Mouse (Mus musculus): ENCODE data around the gene Phlda3.

Phlda3 gene

DNA sequence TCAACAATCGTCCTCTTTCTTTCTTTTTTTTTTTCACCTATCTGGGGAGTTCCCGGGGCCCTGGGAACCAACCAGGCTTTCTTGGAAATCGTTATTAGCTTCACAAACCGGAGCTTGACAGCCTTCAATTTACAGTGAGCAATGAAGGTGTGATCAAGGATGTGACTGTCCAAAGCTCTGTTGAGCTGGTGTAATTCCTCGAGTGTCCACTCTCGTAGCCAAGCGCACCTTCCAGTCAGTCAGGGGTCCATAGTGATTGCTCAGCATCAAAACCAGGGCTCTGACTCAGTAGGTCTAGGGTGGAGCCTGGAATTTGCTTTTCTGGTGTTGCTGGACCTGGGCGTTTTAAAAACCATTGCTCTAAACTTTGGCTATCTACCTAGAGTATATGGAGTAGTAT, 5.7 kb upstream of the Phlda3 start:
- DNase-seq: no peak

DNA sequence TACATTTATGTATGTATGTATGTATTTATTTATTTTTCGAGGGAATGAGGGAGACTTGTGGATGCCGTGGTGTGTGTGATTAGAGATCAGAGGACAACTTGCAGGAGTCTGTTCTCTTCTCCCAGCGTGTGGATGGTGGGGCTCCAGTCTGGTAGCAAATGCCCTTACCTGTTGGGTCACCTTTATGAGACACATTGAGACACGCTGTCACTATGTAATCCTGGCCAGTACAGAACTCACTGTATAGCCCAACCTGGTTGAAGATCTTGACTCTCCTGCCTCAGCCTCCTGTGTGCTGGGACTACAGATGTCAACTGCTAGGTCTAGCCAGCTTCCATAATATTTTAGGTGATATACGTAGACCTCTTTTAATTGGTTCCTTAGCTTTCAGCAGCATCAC, 4.2 kb upstream of the Phlda3 start:
- DNase-seq: no peak

DNA sequence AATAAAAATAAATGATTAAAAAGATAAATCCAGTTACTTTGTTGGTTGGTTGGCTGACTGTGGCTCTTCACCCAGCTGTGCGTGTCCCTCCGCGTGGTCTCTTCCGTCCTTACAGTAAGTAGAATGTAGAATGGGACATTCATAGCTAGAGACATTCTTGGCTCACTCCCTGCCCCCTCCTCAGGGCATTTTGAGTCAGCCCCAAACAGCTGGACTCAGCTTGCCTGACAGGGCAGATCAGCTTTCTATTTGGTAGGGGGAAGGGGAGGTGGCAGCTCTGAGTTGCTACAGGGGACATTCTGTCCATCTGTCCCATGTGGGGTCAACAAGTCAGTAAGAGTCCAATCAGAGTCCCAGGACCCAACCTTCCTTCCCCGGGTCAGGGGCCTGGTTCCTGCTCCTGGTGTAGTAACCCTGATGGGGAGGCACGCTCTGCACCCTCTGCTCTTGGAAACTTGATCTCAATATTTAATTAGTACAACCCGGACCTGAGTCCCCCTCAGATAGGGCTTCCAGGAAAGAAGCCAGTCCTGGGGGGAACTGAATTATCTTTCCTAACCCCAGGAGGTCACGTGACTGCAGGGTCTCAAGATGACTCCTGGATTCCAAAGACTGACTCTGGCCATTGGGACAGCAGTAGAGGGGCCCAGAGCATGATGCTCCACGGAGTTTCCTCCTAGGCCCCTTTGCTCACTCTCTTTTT, 2.3 kb upstream of the Phlda3 start:
- DNase-seq: no peak

DNA sequence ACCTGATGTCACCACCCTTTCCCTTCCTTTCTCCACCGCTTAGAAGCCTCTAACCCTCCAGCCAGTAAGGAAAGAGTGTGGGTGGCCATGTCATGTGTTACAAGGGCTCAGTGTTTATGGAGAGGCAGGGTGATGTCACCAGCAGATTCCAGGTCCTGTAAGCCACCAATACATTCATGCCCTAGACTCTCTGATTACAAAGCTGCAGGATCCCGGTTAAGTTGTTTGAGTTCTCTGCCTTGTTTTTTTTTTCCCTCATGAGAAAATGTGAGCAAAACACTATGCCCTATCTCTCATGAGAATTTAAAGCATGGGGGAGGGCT, 1.8 kb upstream of the Phlda3 start:
- DNase-seq: no peak

DNA sequence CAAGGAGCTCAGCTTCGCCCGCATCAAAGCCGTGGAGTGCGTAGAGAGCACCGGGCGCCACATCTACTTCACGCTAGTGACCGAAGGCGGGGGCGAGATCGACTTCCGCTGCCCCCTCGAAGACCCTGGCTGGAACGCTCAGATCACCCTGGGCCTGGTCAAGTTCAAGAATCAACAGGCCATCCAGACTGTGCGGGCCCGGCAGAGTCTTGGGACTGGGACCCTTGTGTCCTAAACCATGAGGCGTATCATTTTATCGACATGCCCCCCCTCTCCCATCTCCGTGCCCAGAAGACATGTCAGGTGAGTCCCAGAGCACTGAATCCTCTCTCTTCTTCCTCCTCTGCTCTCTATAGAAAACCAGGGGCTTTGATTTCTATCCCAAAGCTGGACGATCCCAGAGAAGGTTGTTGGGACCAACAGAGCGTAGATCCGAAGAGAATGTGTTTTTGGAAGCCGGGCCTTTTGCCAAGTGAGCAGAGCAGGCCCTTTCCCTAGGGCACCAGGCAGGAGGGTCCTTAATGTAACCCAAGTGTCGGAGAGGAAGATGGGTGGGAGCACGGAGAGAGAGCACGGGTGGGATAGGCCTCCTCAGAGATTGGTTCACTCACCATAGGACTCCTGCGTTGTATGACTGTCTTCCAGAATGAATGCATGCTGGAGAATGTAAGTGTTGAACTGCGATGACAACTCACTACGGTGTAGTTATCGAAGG, 830 bp downstream of the Phlda3 start:
- DNase-seq: no peak

DNA sequence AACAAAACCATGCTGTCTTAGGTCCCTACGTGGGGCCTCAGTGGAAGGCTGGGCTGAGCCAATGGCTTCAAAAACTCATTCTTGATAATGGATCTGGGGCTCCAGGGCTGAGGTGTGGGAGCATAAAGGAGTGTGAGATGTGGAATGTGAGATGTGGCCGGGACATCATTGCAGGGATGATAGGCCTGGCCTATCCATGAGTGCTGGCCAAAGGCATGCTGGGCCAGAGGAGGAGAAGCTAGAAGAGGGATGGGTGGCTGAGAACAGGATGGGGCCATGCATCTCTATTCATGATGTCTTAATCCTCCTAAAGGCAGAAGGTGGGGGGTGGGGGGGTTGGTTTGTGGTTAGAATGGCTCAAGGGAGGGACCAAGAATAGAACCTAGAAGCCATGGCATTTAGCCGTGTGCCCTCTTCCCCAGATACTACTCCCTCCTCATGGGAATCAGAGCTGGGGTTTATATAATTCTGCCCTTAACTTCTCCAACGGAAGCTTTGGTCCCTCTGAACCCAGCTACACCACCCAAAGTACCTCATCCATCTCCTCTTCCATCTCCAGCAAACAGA, 1.5 kb downstream of the Phlda3 start:
- no peak for DNase-seq

DNA sequence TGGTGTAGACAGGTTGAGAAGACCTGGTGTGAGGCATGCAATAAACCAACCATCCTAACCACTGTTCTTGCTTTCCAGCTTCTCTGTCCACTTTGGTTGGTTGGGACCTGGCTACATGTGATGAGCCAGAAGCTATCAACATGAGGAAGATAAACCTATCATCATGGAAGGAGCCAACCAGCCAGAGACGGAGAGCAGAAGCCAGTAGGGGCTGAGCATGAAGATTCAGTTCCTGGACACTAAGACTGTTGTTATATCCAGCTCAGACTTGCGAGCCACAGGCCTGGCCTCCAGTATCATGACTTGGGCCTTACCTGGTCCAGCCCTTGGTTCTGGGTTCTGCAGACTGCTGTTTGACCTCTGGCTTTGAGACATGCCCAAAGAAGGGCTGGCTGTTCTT, 2.5 kb downstream of the Phlda3 start:
- DNase-seq: no peak

DNA sequence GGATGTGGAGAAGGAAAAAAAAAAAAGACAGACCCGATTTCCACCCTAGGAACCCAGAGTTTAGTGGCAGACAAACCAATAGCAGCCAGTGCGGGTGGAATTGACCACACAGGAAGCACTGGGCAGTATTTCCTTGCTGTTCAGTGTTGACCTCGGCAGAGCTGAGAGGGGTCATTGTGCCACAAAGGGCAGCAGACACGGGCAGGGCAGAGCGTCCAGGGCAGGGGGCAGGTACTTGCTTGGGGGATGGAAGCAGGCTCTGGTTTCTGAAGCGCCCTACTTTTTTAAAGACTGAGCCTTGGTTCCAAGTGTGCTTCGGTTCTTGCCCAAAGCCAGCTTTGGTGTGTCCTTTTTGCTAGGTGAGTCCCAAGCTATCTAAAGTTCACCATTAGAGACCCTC, 4.3 kb downstream of the Phlda3 start:
- no peak for DNase-seq

DNA sequence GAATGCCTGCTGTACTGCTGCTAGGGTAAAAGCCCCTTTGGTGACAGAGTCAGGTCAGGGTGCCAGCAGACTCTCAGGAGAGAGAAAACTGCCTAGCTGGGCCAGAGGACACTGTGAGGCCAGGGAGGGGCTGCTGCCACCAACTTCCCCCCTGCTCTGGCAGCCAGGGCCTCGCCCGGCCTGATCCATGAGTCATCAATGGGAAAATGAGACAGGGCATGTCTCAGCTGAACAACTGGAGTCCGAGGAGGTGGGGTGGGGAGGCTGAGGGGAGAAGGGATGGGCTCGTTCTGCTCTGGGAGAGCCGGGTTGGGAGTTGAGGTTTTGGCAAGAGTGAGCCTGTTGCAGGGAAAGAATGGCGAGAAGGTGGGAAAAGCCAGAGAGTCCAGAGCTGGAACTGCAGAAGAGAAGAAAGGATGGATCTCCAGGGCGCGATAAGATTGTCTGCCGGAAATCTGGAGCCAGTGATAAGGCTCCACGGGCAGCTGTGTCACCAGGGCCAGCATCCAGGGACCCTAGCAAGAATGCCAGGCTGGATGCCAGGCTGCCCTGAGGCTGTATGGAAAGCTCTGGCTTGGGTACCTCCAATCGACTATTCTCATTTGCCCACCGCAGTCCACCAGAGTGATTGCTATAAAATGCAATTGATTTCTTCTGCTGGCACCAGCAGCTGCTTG, 5.1 kb downstream of the Phlda3 start:
- no peak for DNase-seq

DNA sequence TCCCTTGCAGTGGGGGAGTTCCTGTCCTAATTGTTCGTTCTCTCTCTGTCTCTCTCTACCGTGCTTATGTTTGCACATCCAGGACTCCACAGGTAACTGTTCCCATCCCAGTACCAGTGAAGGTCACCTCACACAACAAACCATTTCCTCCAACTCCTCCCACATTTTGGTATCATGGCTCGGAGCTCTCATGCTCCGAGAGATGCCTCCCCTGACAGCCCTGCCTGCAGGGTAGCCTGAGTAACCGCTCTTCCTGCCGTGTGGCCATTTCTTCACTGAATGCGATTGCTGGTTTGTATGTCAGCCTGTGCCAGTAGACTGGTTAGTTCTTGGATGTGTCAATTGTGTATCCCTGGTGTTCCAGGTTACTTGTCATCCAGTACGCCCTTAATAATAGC, 5.7 kb downstream of the Phlda3 start:
- no peak for DNase-seq

DNA sequence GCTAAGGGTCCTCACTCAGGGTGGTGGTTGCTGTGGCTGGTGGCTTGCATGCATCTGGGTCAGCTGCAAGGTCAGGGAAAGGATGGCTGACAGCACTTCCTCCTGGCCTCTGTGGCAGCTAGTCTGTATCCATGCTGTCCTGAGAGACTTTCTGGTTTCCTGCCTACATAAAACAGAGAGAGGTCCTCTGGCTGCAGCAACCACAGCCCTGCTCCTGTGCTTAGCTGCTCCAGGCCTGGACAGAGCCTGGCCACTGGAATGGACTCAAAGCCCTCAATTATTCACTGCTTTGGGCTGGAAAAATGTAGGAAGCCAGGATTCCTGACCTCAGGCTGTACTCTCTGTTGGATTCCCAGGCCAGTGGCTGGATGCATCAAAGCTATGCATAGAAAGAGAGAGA, 10.7 kb downstream of the Phlda3 start:
- no peak for DNase-seq

DNA sequence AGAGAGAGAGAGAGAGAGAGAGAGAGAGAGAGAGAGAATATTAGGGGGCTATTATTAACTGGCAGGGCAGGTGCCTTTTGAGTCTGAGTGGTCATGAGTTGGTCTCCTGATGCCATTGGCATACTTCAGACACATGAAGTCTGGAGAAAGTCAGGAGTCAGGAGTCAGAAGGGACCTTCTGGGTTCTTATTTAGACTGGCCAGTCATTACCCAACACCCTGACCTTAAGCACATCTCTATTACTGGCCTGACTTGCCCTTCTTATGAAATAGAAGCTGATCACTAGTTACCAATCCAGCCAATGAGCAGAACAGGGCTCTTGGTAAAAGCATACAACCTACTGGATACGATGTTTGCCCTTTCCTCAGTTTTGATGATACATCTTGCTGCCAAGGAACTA, 11.1 kb downstream of the Phlda3 start:
- no peak for DNase-seq

DNA sequence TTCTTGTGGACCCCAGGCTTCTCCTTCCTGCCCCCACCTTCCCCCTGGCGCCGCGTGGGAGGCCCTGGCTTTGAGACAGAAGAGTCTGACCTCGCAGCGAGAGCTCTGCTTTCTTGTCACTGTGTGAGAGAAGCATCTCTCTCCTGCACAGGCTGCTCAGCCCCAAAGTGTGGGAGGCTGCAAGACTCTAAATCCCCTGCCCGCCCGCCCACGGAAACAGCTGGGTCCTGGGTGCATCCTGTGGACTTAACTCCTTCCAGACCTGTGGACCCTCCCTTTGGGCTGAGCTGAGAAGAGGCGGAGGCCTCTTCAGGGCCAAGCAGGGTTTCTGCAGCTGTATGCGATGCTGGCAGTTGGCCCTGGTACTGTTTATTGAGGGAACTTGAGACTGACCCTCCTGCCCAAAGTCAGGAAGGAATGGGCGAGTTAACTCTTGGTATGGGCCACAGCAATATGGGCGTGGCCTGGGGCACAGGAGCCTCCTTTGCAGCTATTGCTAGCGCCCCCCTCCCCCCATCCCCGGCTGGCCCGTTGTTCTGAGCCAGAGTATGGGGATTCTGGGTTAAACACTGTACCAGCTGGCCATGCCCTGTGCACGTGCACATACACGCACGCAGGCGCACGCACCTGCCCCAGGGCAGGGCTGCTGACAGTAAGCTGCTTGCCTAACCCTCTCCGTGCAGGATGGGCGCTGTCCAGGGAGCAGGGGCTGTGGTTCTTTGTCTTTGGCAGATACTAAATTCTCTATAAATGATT, 13.0 kb downstream of the Phlda3 start, which contains the start of gene Tnni1:
Gene Tnni1 (plus strand): TSS at position 655 of the 756 bp plus-strand sequence.
- DNase-seq: no peak

DNA sequence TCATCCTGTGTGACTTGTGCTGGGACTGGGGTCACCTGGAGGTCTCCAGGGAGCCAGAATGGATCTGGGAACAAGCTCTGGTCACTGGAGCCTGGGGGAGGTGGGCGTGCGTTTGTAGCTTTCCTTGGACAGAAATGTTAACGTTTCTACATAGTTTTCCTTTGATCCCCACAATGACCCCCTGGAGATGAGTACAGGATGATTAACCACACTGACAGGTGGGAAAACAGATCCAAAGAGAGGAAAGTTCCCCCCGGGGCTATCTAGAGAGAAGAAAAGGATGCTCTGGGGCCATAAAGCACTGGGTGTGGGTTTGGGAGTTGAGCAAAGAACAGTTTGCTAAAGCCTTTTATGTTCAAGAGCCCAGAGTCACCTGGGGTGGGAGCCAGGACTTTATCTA, 14.7 kb downstream of the Phlda3 start:
- no peak for DNase-seq

DNA sequence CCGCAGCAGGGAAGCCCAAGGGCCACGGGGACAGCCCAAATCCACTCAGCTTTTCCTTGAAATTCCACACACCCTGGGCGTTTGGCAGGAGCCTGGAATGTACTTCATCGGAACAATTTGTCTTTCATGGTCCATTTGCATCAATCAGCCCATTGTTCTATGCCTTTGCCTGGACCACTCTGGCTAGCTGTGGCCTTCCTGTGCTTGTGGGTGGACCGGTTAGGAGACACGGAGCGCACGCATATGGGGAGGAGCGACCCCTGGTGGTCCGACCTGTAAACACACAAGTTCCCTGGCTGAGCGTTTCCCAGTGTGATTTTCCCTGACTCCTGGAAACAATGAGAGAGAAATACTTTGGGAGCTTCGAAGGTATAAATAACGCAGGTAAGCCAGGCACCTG, 15.3 kb downstream of the Phlda3 start:
- peak; percentile 71 for DNase-seq

DNA sequence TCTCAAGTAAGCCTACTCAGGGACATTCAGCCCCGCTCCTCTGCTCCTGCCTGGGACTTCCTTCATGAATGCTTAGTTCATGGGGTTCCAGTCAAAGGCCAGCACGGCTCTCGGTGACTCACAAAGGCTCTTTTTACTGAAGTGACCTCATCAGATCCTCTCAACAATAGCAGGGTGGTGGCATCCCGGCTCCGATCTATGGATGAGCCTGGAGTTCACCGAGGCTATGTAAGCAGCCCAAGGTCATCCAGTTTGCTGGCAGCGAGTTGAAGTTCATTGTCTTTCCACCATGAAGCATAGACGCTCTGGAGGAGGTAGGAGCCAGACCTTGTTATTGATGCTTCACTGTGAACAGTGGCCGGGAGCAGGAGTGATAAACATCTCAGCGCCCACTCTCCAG, 16.9 kb downstream of the Phlda3 start:
- no peak for DNase-seq

DNA sequence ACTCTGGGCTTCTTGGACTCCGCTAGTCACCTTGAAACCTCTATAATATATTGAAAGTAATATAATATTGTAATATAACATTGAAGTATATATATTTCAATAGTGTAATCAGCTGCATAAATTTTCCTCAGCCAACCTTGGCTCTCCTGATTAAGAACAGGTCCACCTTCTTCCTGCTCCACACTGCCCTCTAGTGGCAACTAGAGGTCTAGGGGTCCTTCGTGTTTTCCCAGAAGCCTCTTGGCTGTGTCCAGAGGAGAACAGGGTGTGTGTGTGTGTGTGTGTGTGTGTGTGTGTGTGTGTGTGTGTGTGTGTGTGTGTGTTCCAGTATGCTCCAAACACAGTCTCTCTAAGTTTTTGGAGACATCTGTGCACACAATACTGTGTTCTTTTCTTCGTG, 21.9 kb downstream of the Phlda3 start:
- DNase-seq: peak; percentile 77

DNA sequence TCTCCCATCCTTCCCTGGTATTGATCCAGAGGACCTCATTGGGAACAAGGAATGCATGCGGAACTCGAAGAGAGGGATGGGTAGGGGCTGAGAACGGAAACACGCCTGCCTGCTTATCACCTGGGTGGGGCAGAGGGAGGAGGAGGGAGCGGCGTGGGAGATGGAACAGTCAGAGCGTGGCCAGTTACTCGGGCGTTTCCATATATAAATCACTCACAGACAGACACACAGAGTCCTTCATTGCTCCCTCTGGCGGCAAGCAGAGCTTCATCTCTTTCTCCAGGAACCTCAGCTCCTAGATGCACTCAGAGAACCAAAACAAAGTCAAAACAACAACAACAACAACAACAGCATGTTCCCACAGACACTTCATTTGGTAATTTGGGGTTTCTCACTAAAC, 22.8 kb downstream of the Phlda3 start:
- no peak for DNase-seq

DNA sequence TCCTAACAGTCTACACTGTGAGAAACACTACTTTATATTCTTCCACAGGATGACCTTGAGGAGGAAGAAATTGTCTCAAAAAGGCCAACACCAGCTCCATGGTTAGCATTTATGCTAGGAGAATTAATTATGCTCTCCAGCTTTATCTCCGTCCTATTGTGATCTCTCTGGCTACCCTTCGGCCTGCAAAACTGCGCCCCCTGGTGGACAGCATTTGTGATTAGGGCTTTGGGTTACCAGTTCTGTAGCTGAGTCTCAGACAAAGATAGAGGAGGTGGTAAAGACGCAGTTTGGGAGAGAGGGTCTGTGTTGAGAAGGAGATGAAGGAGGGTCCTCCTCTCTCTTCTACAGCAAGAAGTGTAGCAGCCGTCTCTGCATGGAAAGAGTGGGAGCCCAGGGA, 23.9 kb downstream of the Phlda3 start:
- DNase-seq: peak; percentile 67

DNA sequence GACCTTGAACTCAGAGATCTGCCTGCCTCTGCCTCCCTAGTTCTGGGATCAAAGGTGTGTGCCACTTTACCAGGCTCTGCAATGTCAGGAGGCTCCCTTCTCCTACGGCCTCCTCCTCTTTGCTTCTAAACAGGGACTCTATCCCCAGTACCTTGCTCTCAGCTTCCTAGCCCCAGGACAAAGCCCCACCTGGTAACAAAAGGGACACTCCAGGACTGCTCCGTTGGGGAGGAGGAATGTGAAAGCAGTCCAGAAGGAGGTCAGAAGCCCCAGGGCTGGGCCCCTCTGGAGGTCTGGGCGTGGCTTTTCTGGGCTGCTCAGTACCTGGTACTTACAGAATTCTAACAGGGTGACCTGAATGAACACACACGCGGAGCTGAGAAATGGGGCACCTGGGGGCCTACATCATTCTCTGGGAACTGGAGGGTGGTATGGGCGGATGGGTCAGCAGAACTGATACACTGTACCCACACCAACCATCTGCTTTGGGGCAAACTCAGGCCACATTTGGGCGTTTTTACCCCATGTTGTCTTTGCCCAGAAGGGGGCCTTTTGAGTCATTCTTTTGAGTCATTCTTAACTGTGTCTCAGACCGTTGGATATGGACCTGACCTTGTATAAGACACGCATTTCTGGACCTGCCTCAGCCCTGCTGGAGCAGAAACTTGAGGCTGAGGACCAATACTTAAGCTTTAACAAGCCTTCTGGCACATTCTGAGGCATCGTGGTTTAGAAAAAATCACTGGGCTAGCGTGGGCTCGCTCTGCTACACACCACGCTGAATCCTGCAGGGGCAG, 26.4 kb downstream of the Phlda3 start:
- no peak for DNase-seq

DNA sequence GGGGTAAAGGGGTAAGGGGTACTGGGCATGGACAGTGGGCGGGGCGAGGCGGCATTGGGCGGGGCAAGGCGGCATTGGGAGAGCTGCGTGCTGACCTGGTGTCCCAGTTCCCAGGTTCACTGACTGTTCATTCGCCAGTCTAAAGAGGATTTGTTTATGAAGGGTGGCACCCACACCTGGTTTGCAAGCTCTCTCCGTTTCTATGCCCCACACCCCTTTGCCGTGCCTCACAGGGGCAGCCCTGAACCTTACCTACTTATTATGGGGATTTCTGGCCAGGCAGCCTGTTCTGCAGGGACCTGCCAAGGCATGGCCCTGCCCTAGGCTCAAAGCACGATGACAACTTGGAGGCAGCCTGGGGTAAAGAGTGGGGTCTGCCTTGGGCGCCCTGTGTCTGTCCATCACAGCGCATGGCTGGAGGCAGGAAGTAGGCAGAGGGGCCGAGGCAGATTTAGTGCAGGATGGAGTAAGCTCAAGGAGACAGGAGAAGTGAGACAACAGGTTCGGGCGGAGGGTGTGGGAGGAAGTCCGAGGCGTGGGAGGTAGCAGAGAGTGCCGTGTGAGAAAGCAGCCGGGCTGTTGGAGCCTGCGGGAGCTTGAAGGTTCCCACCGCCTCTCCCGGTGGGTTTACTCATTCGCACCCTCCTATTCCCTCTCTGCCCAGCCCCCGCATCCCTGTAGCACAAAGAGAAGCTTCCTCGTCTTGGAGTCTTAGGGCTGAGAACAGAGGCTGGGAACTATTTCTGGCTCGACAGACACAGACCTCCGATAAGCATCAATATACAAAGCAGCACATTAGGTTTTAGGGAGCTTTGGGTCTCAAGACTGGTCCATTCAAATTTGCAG, 27.7 kb downstream of the Phlda3 start:
- no peak for DNase-seq
